Mouse (Mus musculus) CH12.LX (cell line): Measurements from ENCODE around the gene Nmur1. TPM values are rescaled to one million over a fixed set of nuclear protein-coding genes. Genes with fewer than 3 reads are reported as not detected.

Experiments
- DNase-seq: peaks from one replicate; pipeline ENCODE4 v3.0.0-alpha.2; 2013; ENCODE audit errors: extremely low read depth
- H3K27ac ChIP-seq: 2 replicates; pipeline ENCODE4 v1.5.1; 2012; ENCODE audit warnings: low read depth, mild to moderate bottlenecking, control low read depth, moderate library complexity; ENCODE audit not compliant: insufficient read depth
- H3K27me3 ChIP-seq: replicated peaks from 2 replicates; pipeline ENCODE3; 2012; ENCODE audit warnings: inconsistent platforms
- H3K36me3 ChIP-seq, 2 experiments: replicated peaks in 1 of 2; 2 replicates each; pipeline versions ENCODE3 to v1.6.1; 2012; ENCODE audit warnings: inconsistent platforms in 1 of 2, low read length in 1 of 2, mild to moderate bottlenecking in 1 of 2, mixed read lengths in 1 of 2, moderate library complexity in 1 of 2; ENCODE audit not compliant: control insufficient read depth in 1 of 2, insufficient read depth in 1 of 2
- H3K4me1 ChIP-seq, 2 experiments: 2 replicates each; pipeline ENCODE4 v1.6.1; 2012; ENCODE audit warnings: inconsistent platforms in 1 of 2, moderate library complexity in 1 of 2; ENCODE audit not compliant: insufficient read depth in 2 of 2, control insufficient read depth in 1 of 2
- H3K4me2 ChIP-seq: 2 replicates; pipeline ENCODE4 v1.6.1; 2012; ENCODE audit warnings: low read depth, mild to moderate bottlenecking, control low read depth; ENCODE audit not compliant: poor library complexity, insufficient read depth, severe bottlenecking
- H3K4me3 ChIP-seq, 3 experiments: fragments of 150-350 bp in 1 of 3; sonication (generic) in 1 of 3; replicated peaks in 1 of 3; 2 replicates each; pipeline versions ENCODE3 to v1.5.1; 2011 to 2012; ENCODE audit warnings: low read depth in 2 of 3, low read length in 2 of 3, mild to moderate bottlenecking in 2 of 3, moderate library complexity in 2 of 3, control low read depth in 1 of 3, improper control_type of control experiment in 1 of 3, inconsistent platforms in 1 of 3, mixed read lengths in 1 of 3; ENCODE audit not compliant: poor library complexity in 1 of 3
- H3K79me2 ChIP-seq: replicated peaks from 2 replicates; pipeline ENCODE4 v1.6.1; 2012; ENCODE audit warnings: mild to moderate bottlenecking, moderate library complexity; ENCODE audit not compliant: control insufficient read depth, poor library complexity, insufficient read depth, severe bottlenecking; ENCODE audit errors: extremely low read depth
- H3K9ac ChIP-seq: 2 replicates; pipeline ENCODE4 v1.6.1; 2012; ENCODE audit warnings: low read depth, mild to moderate bottlenecking, control low read depth, moderate library complexity; ENCODE audit not compliant: insufficient read depth
- H3K9me3 ChIP-seq: replicated peaks from 2 replicates; pipeline ENCODE3; 2012; ENCODE audit warnings: low read length, inconsistent platforms, mixed read lengths
- CTCF ChIP-seq, 2 experiments: IDR thresholded peaks in 1 of 2; conservative IDR thresholded peaks in 1 of 2; 2 replicates each; pipeline ENCODE4 v1.5.1; 2011 to 2012; ENCODE audit warnings: low read depth in 2 of 2, low read length in 2 of 2, improper control_type of control experiment in 1 of 2, inconsistent platforms in 1 of 2, mild to moderate bottlenecking in 1 of 2, moderate library complexity in 1 of 2
- ELF1 ChIP-seq: IDR thresholded peaks from 2 replicates; pipeline ENCODE4 v1.6.1; 2014; ENCODE audit warnings: low read depth, mild to moderate bottlenecking, inconsistent platforms, low read length, improper control_type of control experiment
- EP300 ChIP-seq: IDR thresholded peaks from 2 replicates; pipeline ENCODE4 v1.6.1; 2011; ENCODE audit warnings: low read length, improper control_type of control experiment
- ETS1 ChIP-seq: conservative IDR thresholded peaks from 2 replicates; pipeline ENCODE4 v1.6.1; 2012; ENCODE audit warnings: low read depth, mild to moderate bottlenecking, inconsistent platforms, low read length, improper control_type of control experiment, moderate library complexity
- HCFC1 ChIP-seq: IDR thresholded peaks from 2 replicates; pipeline ENCODE4 v1.6.1; 2012; ENCODE audit warnings: low read depth, mild to moderate bottlenecking, inconsistent platforms, low read length, improper control_type of control experiment
- JUN ChIP-seq: IDR thresholded peaks from 2 replicates; pipeline ENCODE4 v1.6.1; 2011; ENCODE audit warnings: low read depth, mild to moderate bottlenecking, low read length, improper control_type of control experiment, moderate library complexity; ENCODE audit not compliant: insufficient read depth
- MAFK ChIP-seq: IDR thresholded peaks from 2 replicates; pipeline ENCODE4 v1.6.1; 2011; ENCODE audit warnings: low read length, improper control_type of control experiment; ENCODE audit not compliant: insufficient replicate concordance
- MAX ChIP-seq: IDR thresholded peaks from 2 replicates; pipeline ENCODE4 v1.6.1; 2011; ENCODE audit warnings: low read length, improper control_type of control experiment
- MAZ ChIP-seq: IDR thresholded peaks from 2 replicates; pipeline ENCODE4 v1.6.1; 2012; ENCODE audit warnings: low read depth, mild to moderate bottlenecking, inconsistent platforms, low read length, improper control_type of control experiment, moderate library complexity
- MEF2A ChIP-seq: IDR thresholded peaks from 2 replicates; pipeline ENCODE4 v1.6.1; 2014; ENCODE audit warnings: low read depth, mild to moderate bottlenecking, inconsistent platforms, low read length, improper control_type of control experiment, borderline replicate concordance
- MXI1 ChIP-seq: IDR thresholded peaks from 2 replicates; pipeline ENCODE4 v1.6.1; 2011; ENCODE audit warnings: mild to moderate bottlenecking, low read depth, low read length, improper control_type of control experiment
- MYC ChIP-seq: IDR thresholded peaks from 2 replicates; pipeline ENCODE4 v1.6.1; 2011; ENCODE audit warnings: low read depth, mild to moderate bottlenecking, improper control_type of control experiment, low read length
- NRF1 ChIP-seq: IDR thresholded peaks from 2 replicates; pipeline ENCODE4 v1.6.1; 2014; ENCODE audit warnings: low read depth, mild to moderate bottlenecking, inconsistent platforms, low read length, improper control_type of control experiment, moderate library complexity
- PAX5 ChIP-seq: IDR thresholded peaks from 2 replicates; pipeline ENCODE4 v1.6.1; 2012; ENCODE audit warnings: low read length, inconsistent platforms, mixed read lengths
- POLR2A ChIP-seq: IDR thresholded peaks from 2 replicates; pipeline ENCODE4 v1.6.1; 2011; ENCODE audit warnings: low read depth, mild to moderate bottlenecking, improper control_type of control experiment, low read length
- SIN3A ChIP-seq: IDR thresholded peaks from 2 replicates; pipeline ENCODE4 v1.6.1; 2012; ENCODE audit warnings: low read length, improper control_type of control experiment, inconsistent platforms
- TBP ChIP-seq: conservative IDR thresholded peaks from 2 replicates; pipeline ENCODE4 v1.6.1; 2011; ENCODE audit warnings: low read depth, low read length, improper control_type of control experiment
- UBTF ChIP-seq: IDR thresholded peaks from 2 replicates; pipeline ENCODE4 v1.6.1; 2012; ENCODE audit warnings: low read depth, mild to moderate bottlenecking, inconsistent platforms, low read length, improper control_type of control experiment, moderate library complexity
- USF1 ChIP-seq: IDR thresholded peaks from 2 replicates; pipeline ENCODE4 v1.6.1; 2014; ENCODE audit warnings: low read depth, mild to moderate bottlenecking, inconsistent platforms, low read length, improper control_type of control experiment
- ZC3H11A ChIP-seq: IDR thresholded peaks from 2 replicates; pipeline ENCODE4 v1.6.1; 2012; ENCODE audit warnings: low read depth, mild to moderate bottlenecking, inconsistent platforms, low read length, improper control_type of control experiment
- dilution Hi-C: fragments of 300-500 bp; cut with MboI; formaldehyde crosslinking; loops from 2 replicates; pipeline ENCODE4 v1.14.3; 2020; ENCODE audit warnings: low sequenced_read_pairs; ENCODE audit not compliant: extremely low pct_unique_long_range_greater_than_20kb, extremely low pct_ligation_motif_present
- in situ Hi-C: fragments of 300-500 bp; cut with MboI; formaldehyde crosslinking; loops from 3 replicates; pipeline ENCODE4 v1.14.3; 2019; ENCODE audit warnings: low sequenced_read_pairs, low pct_ligation_motif_present, low pct_unique_long_range_greater_than_20kb, mixed read lengths
- polyA plus RNA-seq: library from polyadenylated mRNA; unstranded; fragments of >175 nt; gene quantifications from 2 replicates; pipeline ENCODE4 v1.2.1, GENCODE M21; 2012; ENCODE audit warnings: low read depth; ENCODE audit not compliant: insufficient read length
- total RNA-seq, 2 experiments: library from RNA; depleted of rRNA; stranded (reverse); fragments of 300-350 nt in 1 of 2; fragments of >200 nt in 1 of 2; gene quantifications; 2 replicates each; pipeline ENCODE4 v1.2.3; 2012 to 2014

The Nmur1 gene
- total RNA-seq (2012; rRNA removed) = 0.13 TPM in 1 of 2 replicates, not detected in the other
- not detected in 2 replicates for total RNA-seq (2014; rRNA removed)
- polyA plus RNA-seq = 0.16 TPM in 1 of 2 replicates, not detected in the other

DNA sequence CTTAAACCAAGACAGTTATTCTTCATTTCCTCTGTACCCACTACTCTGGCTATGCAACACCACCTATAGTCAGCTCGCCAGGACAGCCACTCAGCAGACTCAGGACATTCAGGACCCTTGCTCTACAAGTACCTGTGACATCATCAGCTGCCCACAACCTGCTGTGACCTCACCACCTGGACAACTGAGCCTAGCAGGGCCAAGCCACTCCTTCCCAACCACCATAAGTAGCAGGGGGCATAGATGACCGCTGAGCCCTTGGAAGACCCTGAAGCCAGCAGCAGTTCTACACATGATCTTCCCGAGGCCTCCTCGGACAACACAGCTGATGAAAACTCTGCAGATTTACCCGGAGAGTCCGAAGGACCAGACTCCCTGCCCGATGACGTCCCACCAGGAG, at the start of gene Nmur1, which contains the start of gene Tex44:
Gene Nmur1 (minus strand): TSS at position 101 of the 400 bp plus-strand sequence.
Gene Tex44 (plus strand): TSS at position 202 of the 400 bp plus-strand sequence.
- in situ Hi-C loops = loop anchor here (25.0 kb wide), 1 partner anchor 611 kb away; no protein-coding TSS in a partner anchor
- Histone ChIP-seq H3K4me1 (peaks cover 3 to 17% of the 10 kb centered on the region in 2 experiments; a peak in 3 of 4 replicates), H3K27me3 (no peaks in the 10 kb centered on the region), H3K79me2 (no peaks in the 10 kb centered on the region), H3K36me3 (no peaks in the 10 kb centered on the region), H3K9ac (no peak within 1 kb of the TSS), H3K4me2 (no peak within 1 kb of the TSS), H3K27ac (no peak within 1 kb of the TSS), H3K4me3 (no peak within 1 kb of the TSS), H3K9me3 (no peaks in the 10 kb centered on the region)
- DNase-seq = no peak
- TF ChIP-seq TBP (no peak), CTCF (conservative IDR thresholded peaks at IDR 0.05 in 1 of 2, IDR thresholded peaks at IDR 0.05 in 1 of 2; ENCODE audit: low read depth in 2 of 2, low read length in 2 of 2) (no peak), MAX (no peak), USF1 (no peak), EP300 (no peak), NRF1 (no peak), JUN (no peak)
- dilution Hi-C loops = no loop called here

DNA sequence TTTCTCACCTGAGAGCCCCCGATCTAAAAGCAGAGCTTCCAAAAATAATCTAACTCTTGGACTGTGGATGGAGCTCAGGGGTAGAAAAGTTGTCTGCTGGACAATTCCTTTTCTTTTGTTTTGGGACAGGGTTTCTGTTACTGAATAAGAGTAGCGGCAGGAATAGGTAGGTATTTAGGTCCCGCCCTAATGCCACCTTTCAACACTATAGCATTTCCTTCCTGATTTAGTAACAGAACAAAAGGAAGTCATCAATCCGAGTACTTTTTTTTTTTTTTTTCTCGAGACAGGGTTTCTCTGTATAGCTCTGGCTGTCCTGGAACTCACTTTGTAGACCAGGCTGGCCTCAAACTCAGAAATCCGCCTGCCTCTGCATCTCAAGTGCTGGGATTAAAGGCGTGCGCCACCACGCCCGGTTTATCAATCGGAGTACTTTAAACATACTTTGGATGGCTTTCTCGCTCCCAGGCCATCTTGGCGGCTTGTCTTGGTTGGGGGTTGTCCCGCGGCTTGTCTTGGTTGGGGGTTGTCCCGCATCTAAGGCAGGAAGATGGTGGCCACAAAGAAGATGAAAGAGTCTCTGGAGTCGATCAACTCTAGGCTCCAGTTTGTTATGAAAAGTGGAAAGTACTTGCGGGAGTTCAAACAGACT, 47.2 kb upstream of the Nmur1 start:
- no peaks in the 10 kb centered on the region for H3K79me2 ChIP-seq
- no peak for DNase-seq
- no peaks in the 10 kb centered on the region for H3K36me3 ChIP-seq
- in situ Hi-C loops = no loop called here
- no peak overlapping the region for H3K4me2 ChIP-seq
- TF ChIP-seq MEF2A (no peak), HCFC1 (no peak)
- H3K4me1 ChIP-seq = peaks cover 3 to 40% of the 10 kb centered on the region in 2 experiments; a peak in 2 of 4 replicates
- H3K27me3 ChIP-seq = no peaks in the 10 kb centered on the region
- dilution Hi-C loops = no loop called here
- no peak overlapping the region for H3K4me3 ChIP-seq
- peaks cover 2% of the 10 kb centered on the region for H3K9me3 ChIP-seq
- no peak overlapping the region for H3K9ac ChIP-seq
- H3K27ac ChIP-seq = no peak overlapping the region

DNA sequence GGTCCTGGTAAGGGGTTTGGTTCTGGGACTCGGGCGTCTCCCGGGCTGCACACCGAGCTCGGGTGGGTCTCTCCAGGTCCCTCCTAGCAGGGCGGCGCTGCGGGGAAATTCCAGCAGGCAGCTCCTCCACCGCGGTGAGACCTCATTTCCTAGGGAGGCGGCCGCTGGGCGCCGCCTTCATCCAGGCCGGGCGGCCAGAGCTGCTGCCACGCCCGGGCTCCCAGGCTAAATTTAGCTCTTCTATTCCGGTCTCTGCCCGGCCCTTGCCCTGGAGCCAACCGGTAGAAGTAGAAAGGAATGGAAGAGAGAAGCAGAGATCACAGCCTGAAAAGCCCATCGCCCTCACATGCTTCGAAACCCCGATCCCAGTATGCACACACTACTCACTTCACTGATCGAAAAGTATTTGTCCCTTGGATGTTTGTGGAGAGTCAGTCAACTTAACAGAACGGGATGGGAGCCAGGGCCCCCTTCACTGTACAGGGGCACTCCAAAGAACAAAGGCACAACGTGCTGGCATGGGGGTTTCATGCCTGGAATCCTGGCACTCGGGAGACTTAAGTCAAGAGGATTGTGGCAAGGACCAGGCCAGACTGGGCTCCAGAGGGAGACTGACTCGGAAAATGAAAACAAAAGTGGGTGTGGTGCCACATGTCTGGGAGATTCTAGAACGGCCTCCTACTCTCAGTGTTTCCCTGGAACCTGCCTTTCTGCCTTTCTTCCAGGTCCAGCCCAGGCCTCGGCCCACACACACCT, 46.3 kb upstream of the Nmur1 start:
- in situ Hi-C loops = no loop called here
- dilution Hi-C loops = no loop called here
- H3K4me3 ChIP-seq = no peak overlapping the region
- no peak overlapping the region for H3K9ac ChIP-seq
- H3K79me2 ChIP-seq = no peaks in the 10 kb centered on the region
- peaks cover 2% of the 10 kb centered on the region for H3K9me3 ChIP-seq
- DNase-seq = no peak
- H3K4me1 ChIP-seq = peaks cover 3 to 34% of the 10 kb centered on the region in 2 experiments; a peak in 2 of 4 replicates
- H3K27ac ChIP-seq = no peak overlapping the region
- TF ChIP-seq NRF1 (no peak), UBTF (no peak), POLR2A (no peak), MXI1 (no peak), TBP (no peak), JUN (no peak), MYC (no peak), SIN3A (no peak), ELF1 (no peak), MAX (no peak), EP300 (no peak), MAFK (no peak), MAZ (no peak), ETS1 (no peak), HCFC1 (no peak), ZC3H11A (no peak), PAX5 (no peak)
- H3K27me3 ChIP-seq = no peaks in the 10 kb centered on the region
- no peak overlapping the region for H3K4me2 ChIP-seq
- no peaks in the 10 kb centered on the region for H3K36me3 ChIP-seq
